Mouse (Mus musculus) small intestine, adult 2 months (tissue): Measurements from ENCODE around the gene Pde12. TPM values are rescaled to one million over a fixed set of nuclear protein-coding genes. Genes with fewer than 3 reads are reported as not detected.

Experiments used
- H3K27ac ChIP-seq: fragments of 200-500 bp; 2 replicates; pipeline ENCODE4 v1.5.1; 2012; ENCODE audit warnings: low read depth, low read length, control low read depth, inconsistent platforms; ENCODE audit not compliant: insufficient read depth
- H3K27me3 ChIP-seq: fragments of 200-500 bp; 2 replicates; pipeline ENCODE4 v1.6.1; 2012; ENCODE audit warnings: mild to moderate bottlenecking, moderate library complexity, low read length, inconsistent platforms; ENCODE audit not compliant: control insufficient read depth, insufficient read depth
- H3K36me3 ChIP-seq: fragments of 200-500 bp; 2 replicates; pipeline ENCODE4 v1.6.1; 2012; ENCODE audit warnings: mild to moderate bottlenecking, low read length, control low read depth, inconsistent platforms; ENCODE audit not compliant: control insufficient read depth, insufficient read depth
- H3K4me1 ChIP-seq: fragments of 200-500 bp; 2 replicates; pipeline ENCODE4 v1.6.1; 2012; ENCODE audit warnings: low read length, inconsistent platforms, mixed read lengths; ENCODE audit not compliant: control insufficient read depth, insufficient read depth, insufficient read length
- H3K4me3 ChIP-seq: fragments of 200-500 bp; 2 replicates; pipeline ENCODE4 v1.5.1; 2012; ENCODE audit warnings: low read depth, mild to moderate bottlenecking, control low read depth, inconsistent platforms, low read length, moderate library complexity
- CTCF ChIP-seq: fragments of 200-500 bp; IDR thresholded peaks from 2 replicates; pipeline ENCODE4 v1.5.1; 2012; ENCODE audit warnings: low read depth, mild to moderate bottlenecking, control low read depth, inconsistent platforms, low read length, moderate library complexity, mixed read lengths; ENCODE audit not compliant: insufficient replicate concordance, insufficient read length; ENCODE audit errors: extremely low read depth
- POLR2A ChIP-seq: fragments of 200-500 bp; IDR thresholded peaks from 2 replicates; pipeline ENCODE4 v1.6.1; 2012; ENCODE audit warnings: low read depth, mild to moderate bottlenecking, control low read depth, inconsistent platforms, low read length, moderate library complexity
- WGBS: fragments of 180-500 bp; shearing (Covaris S2); methylation state at CpG from one replicate; pipeline ENCODE4 v1.1.7; 2018; 5-methylcytosine and 5-hydroxymethylcytosine counted together
- polyA plus RNA-seq: library from polyadenylated mRNA; depleted of rRNA; stranded (reverse); fragments of >200 nt; gene quantifications from 2 replicates; pipeline ENCODE4 v1.2.3, GENCODE M21; 2012

The Pde12 gene
- polyA plus RNA-seq, 1 experiment: 5.3 TPM

- no peak overlapping the region for H3K27ac ChIP-seq
- H3K27me3 ChIP-seq: no peaks in the 10 kb centered on the region
- H3K4me1 ChIP-seq: 0 out of 2 replicates have a peak, but pooled peaks cover 2% of the 10 kb centered on the region
- H3K36me3 ChIP-seq: peaks cover 2% of the 10 kb centered on the region; the same call in 1 of the 2 replicates
- no peak overlapping the region for H3K4me3 ChIP-seq
- TF ChIP-seq POLR2A: no peak
- no peak for TF ChIP-seq CTCF
These were observed 1.3 kb upstream of the Pde12 start for GRCm38 (mm10) chr14:26670964-26671363.

DNA sequence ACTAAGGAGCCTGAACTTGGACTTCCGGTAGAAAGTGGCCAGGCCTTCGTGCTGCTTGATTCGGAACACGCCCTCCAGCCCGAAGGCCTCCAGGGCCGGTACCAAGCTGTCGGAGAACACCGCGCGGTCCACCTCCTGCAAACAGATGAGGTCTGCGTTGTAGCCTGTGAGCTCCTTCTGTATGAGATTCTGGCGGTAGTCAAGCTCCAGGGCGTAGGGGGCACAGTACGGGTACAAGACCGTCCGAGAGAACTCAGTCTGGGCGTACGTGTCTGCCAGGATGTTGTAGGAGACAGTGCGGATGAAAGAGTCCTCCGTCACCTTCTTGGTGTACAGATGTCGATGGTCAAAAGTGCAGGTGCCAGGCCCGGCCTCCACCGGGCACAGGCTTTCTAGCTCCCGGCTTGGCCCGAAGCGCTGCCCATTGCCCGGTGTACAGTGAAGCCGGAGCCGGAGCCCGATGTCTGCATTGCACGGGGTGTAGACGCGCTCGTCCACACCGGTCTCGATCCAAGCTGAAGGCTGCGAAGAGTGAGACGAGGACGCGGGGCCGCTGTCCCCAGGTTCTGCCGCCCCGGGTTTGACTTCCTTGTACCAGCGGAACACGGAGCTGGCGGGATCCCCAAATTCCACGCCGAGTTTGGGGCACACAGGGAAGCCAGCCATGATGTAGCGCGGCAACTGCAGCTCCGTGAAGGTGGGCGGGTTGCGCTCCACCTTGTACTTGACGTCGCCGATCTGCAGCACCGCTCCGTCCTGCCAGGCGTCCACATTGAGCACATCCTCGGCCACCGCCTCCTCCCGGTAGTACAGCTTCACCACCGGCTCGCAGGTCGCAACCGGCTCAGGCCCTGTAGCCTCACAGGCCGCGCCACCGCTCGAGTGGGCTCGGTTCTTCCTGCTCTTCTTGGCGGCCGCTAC is 1.1 kb downstream of the Pde12 start:
- Histone ChIP-seq H3K27ac (peak overlapping the region; percentile 89), H3K36me3 (peaks cover 14% of the 10 kb centered on the region), H3K4me1 (0 out of 2 replicates have a peak, but pooled peaks cover 2% of the 10 kb centered on the region), H3K4me3 (peak overlapping the region; percentile 85), H3K27me3 (no peaks in the 10 kb centered on the region)
- TF ChIP-seq POLR2A (no peak; the same call in 1 of the 2 replicates), CTCF (no peak)
- WGBS: under 1% methylated on average over 73 of the region's 73 CpGs

DNA sequence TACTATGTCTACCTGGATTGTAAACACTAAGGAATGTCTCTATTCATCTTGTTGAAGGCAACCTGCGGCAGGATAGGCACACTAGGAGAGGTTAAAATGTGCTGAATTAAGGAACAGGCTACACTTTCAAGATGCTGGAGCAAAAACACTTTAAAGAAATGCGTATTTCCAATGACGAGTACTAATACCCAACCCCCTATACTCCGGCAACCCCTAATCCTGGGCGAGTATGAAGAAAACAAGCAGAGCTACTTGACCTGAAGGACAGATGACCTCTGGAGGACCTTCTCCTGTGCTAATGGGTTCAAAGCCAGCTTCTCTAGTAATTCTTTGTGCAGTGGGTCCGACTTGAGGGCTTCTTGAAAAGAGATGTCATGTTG is 1.7 kb downstream of the Pde12 start:
- Histone ChIP-seq H3K27ac (peak overlapping the region; percentile 89; the same call in 1 of the 2 replicates), H3K4me3 (peak overlapping the region; percentile 85), H3K27me3 (no peaks in the 10 kb centered on the region), H3K36me3 (peaks cover 14% of the 10 kb centered on the region), H3K4me1 (0 out of 2 replicates have a peak, but pooled peaks cover 2% of the 10 kb centered on the region)
- 6% methylated on average over 6 of the region's 6 CpGs for WGBS
- no peak for TF ChIP-seq CTCF
- no peak for TF ChIP-seq POLR2A

DNA sequence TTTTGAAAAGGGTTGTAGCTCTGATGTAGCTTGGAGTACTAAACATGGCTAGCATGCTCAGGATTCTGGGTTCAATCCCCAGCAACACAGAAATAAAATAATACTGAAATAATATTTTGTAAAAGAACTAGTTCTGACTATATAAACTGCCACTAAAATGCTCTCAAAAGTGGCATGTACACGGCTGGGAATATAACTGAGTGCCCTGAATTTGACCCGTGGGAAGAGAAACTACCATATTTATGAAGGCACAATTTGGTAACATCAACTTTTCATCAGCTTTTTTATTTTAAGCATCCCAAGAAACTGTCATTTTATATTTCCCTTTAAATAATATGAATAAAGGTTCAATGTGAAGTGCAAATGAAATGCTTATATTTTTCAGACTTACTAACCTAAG is 5.8 kb downstream of the Pde12 start:
- Histone ChIP-seq H3K27ac (no peak overlapping the region), H3K4me3 (no peak overlapping the region), H3K4me1 (peaks cover 7% of the 10 kb centered on the region; the same call in 1 of the 2 replicates), H3K36me3 (peaks cover 16% of the 10 kb centered on the region), H3K27me3 (no peaks in the 10 kb centered on the region)
- TF ChIP-seq POLR2A (no peak), CTCF (no peak)
- 81% methylated on average over 2 of the region's 2 CpGs for WGBS

DNA sequence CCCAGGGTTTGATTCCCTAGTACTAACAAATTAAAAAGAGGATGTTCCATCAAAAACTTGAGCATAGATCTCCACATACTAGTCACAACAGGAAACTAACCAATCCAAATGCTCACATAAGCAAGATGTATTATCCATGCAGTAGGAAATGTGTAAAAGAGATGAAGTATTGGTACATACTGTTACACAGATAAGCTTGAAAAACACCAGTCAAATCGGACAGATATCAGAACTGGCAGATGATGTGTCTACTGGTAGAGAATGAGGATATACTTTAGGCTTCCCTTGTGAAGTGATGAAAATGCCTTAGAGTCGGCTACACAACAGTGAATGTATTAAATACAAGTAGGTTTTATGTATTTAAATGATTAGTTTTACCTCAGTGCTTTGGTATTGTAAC is 7.2 kb downstream of the Pde12 start:
- H3K4me3 ChIP-seq: no peak overlapping the region
- no peaks in the 10 kb centered on the region for H3K27me3 ChIP-seq
- TF ChIP-seq CTCF (no peak), POLR2A (no peak)
- 48% methylated on average over 2 of the region's 2 CpGs for WGBS
- peaks cover 24% of the 10 kb centered on the region for H3K36me3 ChIP-seq
- H3K4me1 ChIP-seq: peaks cover 7% of the 10 kb centered on the region; the same call in 1 of the 2 replicates
- H3K27ac ChIP-seq: no peak overlapping the region

DNA sequence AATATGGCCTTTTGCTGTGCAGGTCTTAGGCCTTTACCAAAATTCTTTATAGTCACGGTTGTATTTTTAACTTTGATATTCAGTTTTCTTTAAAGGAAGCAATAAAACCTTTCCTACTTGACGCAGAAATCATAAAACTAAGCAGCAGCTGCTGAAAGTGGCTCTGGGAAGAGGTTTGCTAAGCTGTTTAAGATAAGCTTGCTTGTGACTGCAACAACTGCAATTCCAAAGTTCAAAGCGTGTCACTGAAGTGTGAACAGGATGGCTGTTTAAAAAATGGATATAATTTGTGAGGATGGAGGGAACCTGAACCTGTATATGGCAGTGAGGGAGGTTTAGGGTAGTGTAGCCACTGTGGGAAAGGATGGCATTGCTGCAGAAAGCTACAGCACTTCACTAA is 7.7 kb downstream of the Pde12 start:
- Histone ChIP-seq H3K4me1 (peaks cover 7% of the 10 kb centered on the region; the same call in 1 of the 2 replicates), H3K4me3 (no peak overlapping the region), H3K27ac (no peak overlapping the region), H3K36me3 (peaks cover 27% of the 10 kb centered on the region), H3K27me3 (no peaks in the 10 kb centered on the region)
- WGBS: 29% methylated on average over 3 of the region's 3 CpGs
- TF ChIP-seq CTCF (no peak), POLR2A (no peak)

DNA sequence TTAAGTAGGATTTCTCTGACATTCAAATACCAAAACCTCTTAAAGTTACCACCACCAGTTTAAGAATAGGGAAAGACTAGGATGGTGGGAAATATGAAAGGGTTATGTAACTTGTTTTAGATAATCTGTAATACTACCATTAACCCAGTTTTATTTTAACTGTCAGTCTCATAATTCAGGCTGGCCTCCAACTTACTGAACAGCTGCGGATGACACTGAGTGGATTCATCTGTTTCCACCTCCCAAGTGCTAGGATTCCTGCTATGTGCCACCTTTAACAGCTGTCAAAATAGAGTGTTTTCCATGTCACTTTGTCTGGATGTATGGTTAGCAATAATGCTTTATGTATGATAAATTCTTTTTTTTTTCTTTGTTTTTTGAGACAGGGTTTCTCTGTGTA is 9.4 kb downstream of the Pde12 start:
- Histone ChIP-seq H3K4me3 (no peak overlapping the region), H3K27ac (no peak overlapping the region), H3K27me3 (no peaks in the 10 kb centered on the region), H3K36me3 (peaks cover 30% of the 10 kb centered on the region), H3K4me1 (peaks cover 5% of the 10 kb centered on the region; the same call in 1 of the 2 replicates)
- 98% methylated on average over 1 of the region's 1 CpGs for whole genome bisulfite sequencing
- no peak for TF ChIP-seq CTCF
- TF ChIP-seq POLR2A: no peak
